ENCODE assay signal across 7 mouse cellular contexts in the genomic region with DNA sequence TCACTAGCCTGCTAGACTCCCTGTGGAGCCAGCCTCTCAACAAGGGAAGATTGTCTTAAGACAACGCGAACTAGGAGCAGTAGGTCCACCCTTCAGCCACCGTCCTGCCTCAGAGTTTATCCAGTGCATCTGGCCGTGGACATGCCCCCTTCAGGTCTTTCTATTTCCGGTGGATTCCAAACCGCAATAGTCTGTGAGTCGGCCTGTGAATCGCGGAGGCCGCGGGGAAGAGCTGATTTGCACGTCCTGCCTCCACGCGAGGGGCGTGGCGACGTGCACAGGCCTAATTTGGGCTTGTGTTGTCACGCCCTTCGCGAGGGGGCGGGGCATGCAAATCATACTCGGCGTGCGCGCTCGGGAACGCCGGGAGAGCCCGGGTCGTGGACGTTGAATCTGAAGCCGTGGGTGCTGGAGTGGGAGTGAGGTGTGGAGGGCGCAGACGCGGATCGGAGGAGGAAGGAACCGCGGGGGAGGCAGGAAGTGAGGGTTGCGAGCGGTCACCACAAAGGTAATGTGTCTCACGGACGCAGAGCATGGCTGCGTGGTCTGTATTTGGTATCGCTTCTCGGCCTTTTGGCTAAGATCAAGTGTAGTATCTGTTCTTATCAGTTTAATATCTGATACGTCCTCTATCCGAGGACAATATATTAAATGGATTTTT. TPM values are rescaled to one million over a fixed set of nuclear protein-coding genes. Genes with fewer than 3 reads are reported as not detected.
DNase-seq lines count a peak whose midpoint lies in the region; ATAC-seq lines count a peak whose summit lies in the region.

No protein-coding gene starts in this region.

- H3K9me3 ChIP-seq in limb, embryonic 10.5 days (replicated peaks), result no peaks in the 10 kb centered on the region
- H3K9me3 ChIP-seq in midbrain, embryonic 13.5 days, result no peaks in the 10 kb centered on the region

- H3K36me3 ChIP-seq in limb, embryonic 10.5 days, result no peaks in the 10 kb centered on the region
- H3K36me3 ChIP-seq in midbrain, embryonic 13.5 days, result no peaks in the 10 kb centered on the region

- peak overlapping the region; percentile 84 for H3K9ac ChIP-seq in midbrain, embryonic 13.5 days (replicated peaks)

- peak; percentile 95 for DNase-seq in adrenal gland, adult 8-10 months
- DNase-seq in embryo, embryonic 9.5 days (ENCODE audit: extremely low spot score), result peak; percentile 97
- DNase-seq in kidney, adult 11 months, result peak; percentile 94
- peak; percentile 96 for DNase-seq in limb, embryonic 10.5 days (ENCODE audit: low spot score)
- DNase-seq in spleen, adult 12 weeks (ENCODE audit: low spot score), result peak; percentile 93

- H3K27me3 ChIP-seq in limb, embryonic 10.5 days (ENCODE audit: low read depth, poor library complexity, severe bottlenecking), result no peaks in the 10 kb centered on the region
- H3K27me3 ChIP-seq in midbrain, embryonic 13.5 days, result 0 out of 2 replicates have a peak, but pooled peaks cover 2% of the 10 kb centered on the region

- H3K27ac ChIP-seq in limb, embryonic 10.5 days, result peak overlapping the region; percentile 98
- H3K27ac ChIP-seq in midbrain, embryonic 13.5 days, result peak overlapping the region; percentile 96

- H3K4me2 ChIP-seq in midbrain, embryonic 13.5 days (replicated peaks), result peak overlapping the region; percentile 59

- 0 out of 2 replicates have a peak, but pooled peaks cover 3% of the 10 kb centered on the region for H3K4me1 ChIP-seq in limb, embryonic 10.5 days
- H3K4me1 ChIP-seq in midbrain, embryonic 13.5 days (replicated peaks), result no peaks in the 10 kb centered on the region

- peak overlapping the region; percentile 48 for H3K4me3 ChIP-seq in limb, embryonic 10.5 days
- peak overlapping the region; percentile 48 for H3K4me3 ChIP-seq in midbrain, embryonic 13.5 days (replicated peaks)

- ATAC-seq in granulocyte monocyte progenitor cell, adult 5-6 weeks (replicated peaks; ENCODE audit: poor library complexity, severe bottlenecking), result peak; percentile 86
- ATAC-seq in midbrain, embryonic 13.5 days, result peak; percentile 94

- WGBS in limb, embryonic 10.5 days, result under 1% methylated on average over 47 of the region's 47 CpGs
- WGBS in midbrain, embryonic 13.5 days, result under 1% methylated on average over 47 of the region's 47 CpGs

RNA-seq across cellular contexts. Expression of a gene that starts 31.7 kb away (rescaled TPM):
- 1 to 10 TPM; 1.1 to 1.9 (median 1.1) TPM for total RNA-seq in adrenal gland, adult 8-10 months (2022)
- total RNA-seq in granulocyte monocyte progenitor cell, adult 5-6 weeks (2014; fragmentation: Nextera tagmentation), result 1.1 and 1.5 TPM in 2 replicates
- 0.73 and 0.93 TPM in 2 replicates for total RNA-seq in granulocyte monocyte progenitor cell, adult 5-6 weeks (2017)
- polyA plus RNA-seq in limb, embryonic 10.5 days (2016; fragmentation: Nextera tagmentation; extraction: Ambion mirVana), result 3.1 and 4.4 TPM in 2 replicates
- 1.4 and 1.8 TPM in 2 replicates for polyA plus RNA-seq in midbrain, embryonic 13.5 days (2015; fragmentation: Nextera tagmentation; extraction: Ambion mirVana)

RNA-seq across cellular contexts. Expression of a gene that starts 40.3 kb away (rescaled TPM):
- 10 to 100 TPM; 27.1 to 35.2 (median 27.7) TPM for total RNA-seq in adrenal gland, adult 8-10 months (2022)
- 13.6 and 14.8 TPM in 2 replicates for total RNA-seq in granulocyte monocyte progenitor cell, adult 5-6 weeks (2014; fragmentation: Nextera tagmentation)
- 9.5 and 10.1 TPM in 2 replicates for total RNA-seq in granulocyte monocyte progenitor cell, adult 5-6 weeks (2017)
- 30.7 and 31.9 TPM in 2 replicates for polyA plus RNA-seq in limb, embryonic 10.5 days (2016; fragmentation: Nextera tagmentation; extraction: Ambion mirVana)
- polyA plus RNA-seq in midbrain, embryonic 13.5 days (2015; fragmentation: Nextera tagmentation; extraction: Ambion mirVana), result 8.7 and 10.2 TPM in 2 replicates

RNA-seq across cellular contexts. Expression of a gene that starts 40.4 kb away (rescaled TPM):
- under 1 TPM; 0.32 to 0.86 (median 0.66) TPM for total RNA-seq in adrenal gland, adult 8-10 months (2022)
- not detected in 2 replicates for total RNA-seq in granulocyte monocyte progenitor cell, adult 5-6 weeks (2014; fragmentation: Nextera tagmentation)
- total RNA-seq in granulocyte monocyte progenitor cell, adult 5-6 weeks (2017), result 0.22 TPM in 1 of 2 replicates, not detected in the other
- polyA plus RNA-seq in limb, embryonic 10.5 days (2016; fragmentation: Nextera tagmentation; extraction: Ambion mirVana), result 2.0 and 4.7 TPM in 2 replicates
- 36.1 and 39.7 TPM in 2 replicates for polyA plus RNA-seq in midbrain, embryonic 13.5 days (2015; fragmentation: Nextera tagmentation; extraction: Ambion mirVana)

Comparison
In these comparisons a context has a peak if more than half of its experiments do, and no peak if none do; other contexts are left out.
1. Peak in every context shown above with its lines: DNase-seq, ATAC-seq, H3K4me3 ChIP-seq and H3K27ac ChIP-seq.